Mouse (Mus musculus) brain, adult 2 months (tissue): ENCODE measurements around the gene Nkx2-5.

Source experiments
- DNase-seq: peaks from one replicate; pipeline ENCODE4 v3.0.0; 2011; ENCODE audit warnings: low read depth, low spot score

Nkx2-5 gene

GRCm38 (mm10) chr17:26836786-26837545 lies 7.8 kb downstream of the Nkx2-5 start:
- DNase-seq = no peak

GRCm38 (mm10) chr17:26836377-26836776 lies 8.4 kb downstream of the Nkx2-5 start:
- no peak for DNase-seq

GRCm38 (mm10) chr17:26835956-26836355 lies 8.9 kb downstream of the Nkx2-5 start:
- no peak for DNase-seq

- DNase-seq = no peak
Observed at GRCm38 (mm10) chr17:26834966-26835755, 9.6 kb downstream of the Nkx2-5 start.

- no peak for DNase-seq
Observed at GRCm38 (mm10) chr17:26834302-26834965, 10.4 kb downstream of the Nkx2-5 start.

GRCm38 (mm10) chr17:26833806-26834205 lies 11.0 kb downstream of the Nkx2-5 start:
- no peak for DNase-seq

GRCm38 (mm10) chr17:26826131-26826530 lies 18.7 kb downstream of the Nkx2-5 start:
- no peak for DNase-seq

- no peak for DNase-seq
Observed at GRCm38 (mm10) chr17:26817776-26818175, 27.0 kb downstream of the Nkx2-5 start.

GRCm38 (mm10) chr17:26816810-26817209 lies 28.0 kb downstream of the Nkx2-5 start:
- DNase-seq = no peak

- DNase-seq = no peak
Observed at GRCm38 (mm10) chr17:26813497-26813896, 31.3 kb downstream of the Nkx2-5 start.

GRCm38 (mm10) chr17:26812607-26813006 lies 32.2 kb downstream of the Nkx2-5 start:
- DNase-seq = no peak

GRCm38 (mm10) chr17:26802886-26803285 lies 41.9 kb downstream of the Nkx2-5 start:
- no peak for DNase-seq

GRCm38 (mm10) chr17:26797379-26798128 lies 47.3 kb downstream of the Nkx2-5 start:
- no peak for DNase-seq

- no peak for DNase-seq
Observed at GRCm38 (mm10) chr17:26795386-26795785, 49.4 kb downstream of the Nkx2-5 start.

- DNase-seq = peak; percentile 78
Observed at GRCm38 (mm10) chr17:26794744-26795143, 50.1 kb downstream of the Nkx2-5 start.

GRCm38 (mm10) chr17:26793068-26793765 lies 51.6 kb downstream of the Nkx2-5 start:
- no peak for DNase-seq

- no peak for DNase-seq
Observed at GRCm38 (mm10) chr17:26792096-26792495, 52.7 kb downstream of the Nkx2-5 start.

GRCm38 (mm10) chr17:26791580-26791979 lies 53.2 kb downstream of the Nkx2-5 start:
- peak; percentile 76 for DNase-seq

GRCm38 (mm10) chr17:26790269-26791214 lies 54.3 kb downstream of the Nkx2-5 start:
- no peak for DNase-seq
